In the genomic region with DNA sequence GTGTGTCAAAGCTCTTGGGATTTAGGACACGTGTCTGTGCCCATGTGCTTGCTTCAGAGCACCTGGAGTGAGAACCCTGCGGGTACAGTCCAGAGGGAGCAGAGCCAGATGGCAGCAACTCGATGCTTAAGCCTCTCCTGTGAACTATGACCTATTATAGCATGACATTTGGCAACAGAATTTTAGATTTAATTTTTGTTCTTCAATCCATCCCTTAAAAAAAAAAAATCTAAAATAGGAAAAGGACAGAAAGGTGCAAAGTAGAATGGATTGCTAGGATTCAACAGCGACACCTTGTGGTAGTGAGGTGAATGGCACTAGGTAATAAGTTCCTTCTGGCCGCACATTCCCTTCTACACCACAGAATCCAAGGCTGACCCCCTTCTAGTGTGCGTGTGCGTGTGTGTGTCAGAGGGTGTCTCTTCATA, we compare ENCODE assay signal across 8 mouse cellular contexts. TPM values are rescaled to one million over a fixed set of nuclear protein-coding genes. Genes with fewer than 3 reads are reported as not detected.
A peak's percentile ranks its signal among the peaks of the same experiment; 100 is the strongest.
DNase-seq lines count a peak whose midpoint lies in the region; ATAC-seq and TF ChIP-seq lines count a peak whose summit lies in the region.
"Had no signal": no experiment of that assay in that cellular context is flagged by ENCODE, and none has a peak within 500 bp of the region (broad histone marks: within the 10 kb centered on the region; RNA-seq: fewer than 3 reads in every experiment).

No protein-coding gene starts in this region.

- H3K4me3 ChIP-seq in MEL (ENCODE audit: control insufficient read depth in 1 of 2, insufficient read depth in 1 of 2, low read depth in 2 of 2, low read length in 2 of 2) = no peak overlapping the region
- no peak overlapping the region for H3K4me3 ChIP-seq in kidney, embryonic 16.5 days (ENCODE audit: low read length)
- H3K4me3 ChIP-seq in liver, postnatal 0 days (ENCODE audit: low read depth, low read length) = no peak overlapping the region
- H3K4me3 ChIP-seq: liver, embryonic 15.5 days had no signal

- ATAC-seq in kidney, embryonic 16.5 days (ENCODE audit: low FRiP score, low TSS enrichment) = peak; percentile 51; the same call in 1 of the 2 replicates
- ATAC-seq in liver, postnatal 0 days = no peak

- H3K4me1 ChIP-seq in MEL (ENCODE audit: control insufficient read depth in 1 of 2, insufficient read depth in 2 of 2, low read length in 2 of 2) = no peaks in the 10 kb centered on the region; a peak in 1 of 4 replicates
- H3K4me1 ChIP-seq in kidney, embryonic 16.5 days (ENCODE audit: insufficient read depth, low read length) = peaks cover 12% of the 10 kb centered on the region; the same call in 1 of the 2 replicates
- H3K4me1 ChIP-seq in liver, postnatal 0 days (ENCODE audit: insufficient read depth) = no peaks in the 10 kb centered on the region
- H3K4me1 ChIP-seq: liver, embryonic 15.5 days had no signal

- 29% methylated on average over 7 of the region's 7 CpGs for WGBS in kidney, embryonic 16.5 days
- 26% methylated on average over 7 of the region's 7 CpGs for WGBS in liver, postnatal 0 days (ENCODE audit: insufficient replicate concordance)

- no peak overlapping the region for H3K27ac ChIP-seq in MEL (ENCODE audit: control insufficient read depth, low read depth, low read length)
- H3K27ac ChIP-seq in kidney, embryonic 16.5 days (ENCODE audit: low read length) = no peak overlapping the region
- no peak overlapping the region for H3K27ac ChIP-seq in liver, postnatal 0 days (ENCODE audit: low read depth)
- H3K27ac ChIP-seq: liver, embryonic 15.5 days had no signal

- no peaks in the 10 kb centered on the region for H3K27me3 ChIP-seq in MEL (ENCODE audit: control insufficient read depth in 1 of 2, insufficient read depth in 2 of 2, low read length in 2 of 2)
- no peaks in the 10 kb centered on the region for H3K27me3 ChIP-seq in kidney, embryonic 16.5 days (ENCODE audit: insufficient read depth, low read length)
- H3K27me3 ChIP-seq in liver, postnatal 0 days (ENCODE audit: insufficient read depth, low read length) = 0 out of 2 replicates have a peak, but pooled peaks cover 6% of the 10 kb centered on the region

- no peak overlapping the region for H3K9ac ChIP-seq in MEL (ENCODE audit: control insufficient read depth, low read depth, low read length, poor library complexity, severe bottlenecking)
- no peak overlapping the region for H3K9ac ChIP-seq in kidney, embryonic 16.5 days (replicated peaks; ENCODE audit: low read length)
- H3K9ac ChIP-seq in liver, postnatal 0 days (replicated peaks) = no peak overlapping the region
- H3K9ac ChIP-seq: liver, embryonic 15.5 days had no signal

- no peak for TF ChIP-seq POLR2A in MEL (IDR thresholded peaks at IDR 0.05; ENCODE audit: control insufficient read depth in 1 of 2, insufficient read depth in 1 of 2, low read depth in 1 of 2, low read length in 2 of 2, poor library complexity in 1 of 2)

- TF ChIP-seq EP300 in MEL (IDR thresholded peaks at IDR 0.05; ENCODE audit: low read depth in 1 of 2, low read length in 2 of 2) = no peak
- TF ChIP-seq EP300 in liver, postnatal 0 days (IDR thresholded peaks at IDR 0.05; ENCODE audit: low read depth) = no peak

- H3K79me2 ChIP-seq in MEL (ENCODE audit: control insufficient read depth, insufficient read depth, low read length, poor library complexity) = no peaks in the 10 kb centered on the region

- peak; percentile 56 to 91 (median 87) for TF ChIP-seq CTCF in MEL (IDR thresholded peaks at IDR 0.05 in 2 of 3, conservative IDR thresholded peaks at IDR 0.05 in 1 of 3; ENCODE audit: control insufficient read depth in 1 of 3, insufficient read depth in 1 of 3, low read depth in 2 of 3, low read length in 3 of 3, poor library complexity in 1 of 3, severe bottlenecking in 1 of 3)
- TF ChIP-seq CTCF in liver, postnatal 0 days (IDR thresholded peaks at IDR 0.05; ENCODE audit: low read depth) = peak; percentile 93

- no peaks in the 10 kb centered on the region for H3K9me3 ChIP-seq in MEL (replicated peaks; ENCODE audit: insufficient read depth, low read length)
- H3K9me3 ChIP-seq in kidney, embryonic 16.5 days (ENCODE audit: low read length) = no peaks in the 10 kb centered on the region
- no peaks in the 10 kb centered on the region for H3K9me3 ChIP-seq in liver, postnatal 0 days (ENCODE audit: low read length)
- H3K9me3 ChIP-seq: liver, embryonic 15.5 days had no signal

- TF ChIP-seq RAD21 in MEL (IDR thresholded peaks at IDR 0.05; ENCODE audit: low read depth, low read length) = peak; percentile 75

- DNase-seq in CD4-positive helper T cell, adult 2 months (ENCODE audit: low read depth, low spot score) = peak; percentile 51
- DNase-seq in MEL (ENCODE audit: low read depth, low spot score) = peak; percentile 72
- DNase-seq in cerebellum, adult 18-20 months = peak; percentile 70 to 78
- peak; percentile 82 for DNase-seq in forelimb bud, embryonic 11.5 days (ENCODE audit: low read depth, low spot score)
- peak; percentile 60 for DNase-seq in liver, postnatal 0 days
- DNase-seq in retina, embryonic 14.5 days (ENCODE audit: low spot score) = peak; percentile 85

- H3K4me2 ChIP-seq in kidney, embryonic 16.5 days (replicated peaks; ENCODE audit: low read depth, low read length) = no peak overlapping the region
- no peak overlapping the region for H3K4me2 ChIP-seq in liver, postnatal 0 days (ENCODE audit: low read depth, low read length)
- H3K4me2 ChIP-seq: liver, embryonic 15.5 days had no signal

- H3K36me3 ChIP-seq in MEL (ENCODE audit: control insufficient read depth in 1 of 2, insufficient read depth in 2 of 2, low read length in 2 of 2) = peaks cover 0 to 2% of the 10 kb centered on the region in 2 experiments; a peak in 1 of 4 replicates
- H3K36me3 ChIP-seq in kidney, embryonic 16.5 days (ENCODE audit: insufficient read depth, low read length) = no peaks in the 10 kb centered on the region
- no peaks in the 10 kb centered on the region for H3K36me3 ChIP-seq in liver, postnatal 0 days (replicated peaks; ENCODE audit: insufficient read depth, low read length)
- H3K36me3 ChIP-seq: liver, embryonic 15.5 days had no signal

TF ChIP-seq in MEL, 35 proteins besides CTCF, POLR2A, EP300 and RAD21:
- TF ChIP-seq ZNF384 (IDR thresholded peaks at IDR 0.05; ENCODE audit: low read depth, low read length) (peak; percentile 72), NELFE (IDR thresholded peaks at IDR 0.05; ENCODE audit: low read depth, low read length) (no peak), POLR2AphosphoS2 (IDR thresholded peaks at IDR 0.05; ENCODE audit: low read length) (no peak), SMC3 (IDR thresholded peaks at IDR 0.05; ENCODE audit: low read depth, low read length) (peak; percentile 94), ZC3H11A (IDR thresholded peaks at IDR 0.05; ENCODE audit: low read depth, low read length) (peak; percentile 82), TCF12 (IDR thresholded peaks at IDR 0.05; ENCODE audit: low read depth, low read length) (no peak)
TF ChIP-seq in MEL: peak in this region for 3.

RNA-seq across cellular contexts. Expression of gene Cycs, which starts 39.7 kb away (rescaled TPM):
- 83.0 and 85.3 TPM in 2 replicates for total RNA-seq in MEL (2012; rRNA removed)
- 100 to 1,000 TPM in 1 of 2 experiments, 10 to 100 TPM in 1; 28.0 to 139 TPM for polyA plus RNA-seq in MEL (2012; ENCODE audit: insufficient read depth in 1 of 2, insufficient read length in 2 of 2, low read depth in 1 of 2, low replicate concordance in 2 of 2, missing spikeins in 1 of 2)
- 74.4 and 79.4 TPM in 2 replicates for polyA plus RNA-seq in kidney, embryonic 16.5 days (2015; fragmentation: Nextera tagmentation; extraction: Ambion mirVana)
- polyA plus RNA-seq in liver, postnatal 0 days (2015; fragmentation: Nextera tagmentation; extraction: Ambion mirVana) = 71.6 and 73.2 TPM in 2 replicates
